Mouse (Mus musculus): ENCODE data around the gene Gm9833.

Gm9833 gene

GRCm38 (mm10) chr3:10123615-10124014 lies 35.7 kb downstream of the Gm9833 start:
- no peak for DNase-seq (ENCODE audit: low spot score)

GRCm38 (mm10) chr3:10124071-10124470 lies 36.2 kb downstream of the Gm9833 start:
- DNase-seq (ENCODE audit: low spot score): no peak

- peak; percentile 8 for DNase-seq (ENCODE audit: low spot score)
These were observed 37.4 kb downstream of the Gm9833 start for GRCm38 (mm10) chr3:10125301-10125700.

GRCm38 (mm10) chr3:10126036-10126435 lies 38.1 kb downstream of the Gm9833 start:
- no peak for DNase-seq (ENCODE audit: low spot score)

- DNase-seq (ENCODE audit: low spot score): no peak
These were observed 38.6 kb downstream of the Gm9833 start for GRCm38 (mm10) chr3:10126502-10126901.

GRCm38 (mm10) chr3:10126952-10127351 lies 39.0 kb downstream of the Gm9833 start:
- DNase-seq (ENCODE audit: low spot score): peak; percentile 62

- DNase-seq (ENCODE audit: low spot score): no peak
These were observed 39.6 kb downstream of the Gm9833 start for GRCm38 (mm10) chr3:10127505-10127904.
